Mouse (Mus musculus) thymus, postnatal 0 days (tissue): ENCODE measurements around the gene Hectd4. TPM values are rescaled to one million over a fixed set of nuclear protein-coding genes. Genes with fewer than 3 reads are reported as not detected.
A peak's percentile ranks its signal among the peaks of the same experiment; 100 is the strongest.

Source experiments
- DNase-seq: peaks from one replicate; pipeline ENCODE4 v3.0.0-alpha.2; 2015; ENCODE audit warnings: low spot score
- polyA plus RNA-seq: library from polyadenylated mRNA; unstranded; fragments of >200 nt; fragmentation: Nextera tagmentation; extraction: Ambion mirVana; gene quantifications from 2 replicates; pipeline ENCODE4 v1.2.1, GENCODE M21; 2015

The Hectd4 gene
- polyA plus RNA-seq, 1 experiment from 2014 or later, result 4.9 TPM

DNA sequence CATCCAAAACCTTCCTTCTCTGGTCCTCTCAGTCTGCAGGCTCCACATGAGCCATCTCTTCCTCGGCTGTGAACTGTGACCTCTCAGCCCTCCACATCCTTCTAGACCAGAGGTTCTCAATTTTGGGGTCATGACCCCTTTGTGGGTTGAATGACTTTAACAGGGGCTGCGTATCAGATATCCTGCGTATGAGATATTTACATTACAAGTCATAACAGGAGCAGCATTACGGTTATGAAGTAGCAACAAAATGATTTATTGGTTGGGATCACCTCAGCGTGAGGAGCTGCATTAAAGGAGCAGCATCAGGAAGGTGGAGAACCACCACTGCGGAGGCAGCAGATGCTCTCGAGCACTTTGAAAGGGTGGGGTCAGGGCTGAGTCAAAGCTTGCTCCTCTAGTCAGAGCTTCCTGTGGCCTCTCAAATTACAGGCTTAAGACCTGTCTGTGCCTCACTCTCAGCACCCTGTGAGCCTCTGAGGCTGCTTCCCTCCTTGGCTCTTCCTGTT is 121.0 kb downstream of the Hectd4 start:
- peak; percentile 41 for DNase-seq

DNA sequence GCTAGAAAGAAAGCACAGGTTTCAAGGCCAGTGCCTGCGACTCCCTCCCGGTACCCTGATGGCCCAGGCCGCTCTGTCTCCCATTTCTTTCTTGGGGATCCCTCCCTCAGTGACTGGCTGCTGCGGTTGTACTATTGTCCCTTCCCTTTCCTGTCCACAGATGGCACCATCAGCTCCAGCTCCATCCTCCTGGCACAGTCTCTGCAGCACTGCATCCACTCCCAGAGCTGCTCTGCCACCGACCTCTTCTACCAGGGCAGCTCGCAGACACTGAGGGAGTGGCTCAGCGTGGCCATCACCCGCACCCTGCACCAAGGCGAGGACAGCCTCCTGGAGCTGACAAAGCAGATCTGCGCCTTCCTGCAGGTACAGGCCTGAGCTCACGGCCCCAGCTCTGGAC is 122.5 kb downstream of the Hectd4 start:
- DNase-seq, result no peak

DNA sequence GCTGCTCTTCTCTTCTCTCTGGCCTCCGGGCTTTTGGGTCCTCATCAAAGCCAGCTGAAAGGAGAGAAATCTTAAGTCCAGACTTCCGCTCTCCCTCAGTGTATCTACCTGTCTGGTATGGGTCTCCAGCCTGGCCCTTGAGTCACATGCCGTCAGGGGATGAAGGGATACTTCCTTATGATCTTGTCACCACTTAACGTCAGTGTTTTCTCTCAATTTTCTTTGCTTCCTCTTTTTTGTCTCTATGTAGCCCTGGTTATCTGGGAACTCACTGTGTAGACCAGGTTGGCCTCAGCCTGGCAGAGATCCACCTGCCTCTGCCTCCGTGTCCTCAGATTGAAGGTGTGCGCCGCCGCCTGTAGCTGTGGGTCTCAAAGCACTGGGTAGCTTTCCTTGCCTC is 124.0 kb downstream of the Hectd4 start:
- DNase-seq, result no peak

DNA sequence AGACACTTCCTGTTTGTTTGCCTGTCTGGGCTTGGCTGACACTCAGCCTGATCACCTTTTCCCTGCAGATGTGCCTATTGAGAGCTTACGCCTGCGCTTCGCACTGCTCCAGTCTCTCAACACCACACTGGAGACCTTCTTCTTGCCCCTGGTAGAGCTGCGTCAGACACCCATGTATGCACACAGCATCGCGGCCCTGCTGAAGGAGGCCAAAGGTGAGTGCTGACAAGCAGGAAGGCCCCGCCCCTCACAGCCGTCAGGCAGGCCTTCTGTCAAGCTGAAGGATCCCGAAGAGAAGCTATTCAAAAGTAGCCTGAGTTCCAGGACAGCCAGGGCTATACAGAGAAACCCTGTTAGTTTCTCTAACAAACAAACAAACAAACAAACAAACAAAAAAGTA is 139.2 kb downstream of the Hectd4 start:
- DNase-seq, result no peak

DNA sequence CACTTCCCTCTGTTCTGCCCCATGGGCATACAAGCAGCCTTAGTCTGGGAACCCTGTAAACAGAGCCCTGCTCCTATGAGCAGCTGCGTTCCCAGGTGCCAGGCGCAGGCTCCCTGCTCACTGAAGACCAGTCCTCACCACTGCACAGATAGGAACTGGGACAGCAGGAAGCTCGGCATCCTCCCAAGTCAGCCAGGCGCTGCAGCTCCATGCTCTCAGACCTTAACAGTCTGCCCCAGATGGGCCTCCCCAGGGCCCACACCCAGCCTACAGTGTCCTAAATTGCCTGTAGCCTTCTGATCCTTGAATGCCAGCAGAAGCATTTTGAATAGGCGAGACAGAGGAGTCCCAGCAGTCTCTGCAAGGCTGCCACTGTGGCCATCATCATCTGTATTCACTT is 141.7 kb downstream of the Hectd4 start:
- no peak for DNase-seq

DNA sequence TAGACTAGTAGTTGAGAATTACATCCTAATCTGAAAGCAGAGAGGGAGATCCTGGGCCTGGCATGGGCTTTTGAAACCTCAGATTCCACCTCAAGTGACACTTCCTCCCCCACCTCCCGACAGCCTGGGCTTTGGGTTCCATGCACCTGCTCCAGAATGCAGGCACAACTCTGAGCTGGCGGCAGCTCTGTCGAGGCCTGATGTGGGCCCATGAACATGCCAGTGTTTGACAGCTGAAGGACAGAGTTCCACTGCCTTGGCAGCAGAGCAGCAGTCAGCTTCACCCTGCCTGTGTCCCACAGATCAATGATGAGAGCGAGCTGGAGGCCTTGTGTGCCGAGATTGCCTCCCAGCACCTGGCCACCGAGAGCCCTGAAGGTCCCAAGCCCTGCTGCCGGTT is 143.4 kb downstream of the Hectd4 start:
- no peak for DNase-seq

DNA sequence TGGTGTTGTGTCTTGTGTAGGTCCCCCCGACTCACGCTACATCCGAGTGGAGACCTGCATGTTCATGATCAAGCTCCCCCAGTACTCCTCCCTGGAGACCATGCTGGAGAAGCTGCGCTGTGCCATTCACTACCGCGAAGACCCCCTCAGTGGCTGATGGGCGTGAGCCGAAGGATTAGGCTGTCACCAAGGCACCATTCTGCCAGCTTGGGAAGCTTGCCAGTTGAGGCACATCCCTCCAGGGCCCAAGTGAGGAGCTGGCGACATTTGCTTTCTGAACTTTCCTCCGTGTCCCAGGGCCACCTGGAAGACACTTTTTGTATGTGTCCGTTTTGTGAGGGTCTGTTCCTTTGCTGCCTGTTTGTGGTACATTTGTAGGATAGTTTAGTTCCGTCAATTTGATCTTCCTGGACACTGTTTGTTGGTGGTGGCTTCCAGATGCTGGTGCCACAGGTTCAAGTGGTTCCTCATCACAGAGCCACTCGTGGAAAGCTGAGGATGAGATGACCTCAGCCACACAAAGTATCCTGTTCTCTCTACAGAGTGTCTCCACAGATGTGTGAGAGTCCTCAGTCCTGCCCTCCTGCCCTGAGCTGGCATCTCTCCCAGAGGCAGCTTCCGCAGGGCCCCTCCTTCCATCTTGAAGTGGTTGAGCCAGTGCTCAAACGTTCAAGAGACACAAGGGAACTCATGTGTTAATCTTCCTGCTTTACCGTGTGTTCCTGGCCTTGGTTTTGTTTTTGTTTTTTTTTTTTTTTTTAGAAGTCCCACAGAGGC is 146.6 kb downstream of the Hectd4 start:
- no peak for DNase-seq

DNA sequence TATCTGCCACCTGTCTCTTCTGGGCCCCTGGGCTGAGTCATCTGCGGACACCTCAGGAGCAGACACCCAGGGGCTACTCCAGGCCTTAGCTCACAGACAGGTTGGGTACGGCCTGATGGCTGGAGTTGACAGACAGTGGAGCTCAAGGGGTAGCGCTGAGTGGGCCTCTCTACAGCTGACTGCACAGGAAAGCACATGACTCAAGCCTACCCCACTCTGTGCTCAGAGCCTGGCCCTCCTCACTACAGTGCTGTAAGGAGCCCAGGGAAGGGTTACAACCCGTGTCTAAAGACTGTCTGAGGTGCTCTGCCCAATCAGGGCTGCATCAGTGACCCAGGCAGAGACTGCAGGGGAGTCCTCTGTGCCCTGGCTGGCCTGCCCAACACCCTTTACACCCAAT is 147.2 kb downstream of the Hectd4 start:
- no peak for DNase-seq

DNA sequence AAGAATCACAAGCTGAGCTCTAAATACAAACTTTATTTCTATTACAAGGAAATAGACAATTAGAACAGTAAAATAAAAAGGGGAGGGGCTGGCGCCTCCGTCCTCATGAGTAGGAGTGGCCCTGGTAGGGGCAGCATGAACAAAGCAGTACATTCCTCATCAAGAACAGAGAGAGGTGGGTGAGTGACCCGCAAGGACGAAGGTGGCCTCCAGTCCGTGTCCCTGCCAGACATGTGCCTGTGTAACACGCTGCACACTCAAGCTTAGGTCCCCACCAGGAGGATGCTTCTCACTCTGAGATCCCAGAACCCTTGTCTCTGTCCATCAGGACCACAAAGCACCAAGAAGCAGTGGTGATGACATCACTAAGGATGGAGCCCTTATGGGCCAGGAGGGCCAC is 151.7 kb downstream of the Hectd4 start:
- no peak for DNase-seq

DNA sequence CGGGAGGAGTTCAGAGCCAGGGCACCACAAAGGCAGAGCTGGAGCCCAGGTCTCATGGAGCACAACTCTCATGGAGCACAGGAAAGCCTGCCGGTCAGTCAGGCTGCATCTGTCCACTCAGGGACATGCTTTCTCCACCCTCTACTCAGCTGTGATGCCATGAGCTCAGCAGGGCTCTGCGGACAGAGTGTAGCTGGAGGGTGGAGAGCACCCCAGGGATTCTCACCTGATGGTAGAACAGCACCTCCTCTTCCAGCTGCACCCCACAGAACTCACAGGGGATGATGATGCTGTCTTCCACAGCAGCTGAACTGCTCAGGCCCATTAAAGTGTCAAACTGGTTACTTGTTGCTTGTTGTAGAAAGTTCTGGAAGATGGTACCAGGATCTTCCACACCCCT is 154.8 kb downstream of the Hectd4 start:
- DNase-seq, result no peak

DNA sequence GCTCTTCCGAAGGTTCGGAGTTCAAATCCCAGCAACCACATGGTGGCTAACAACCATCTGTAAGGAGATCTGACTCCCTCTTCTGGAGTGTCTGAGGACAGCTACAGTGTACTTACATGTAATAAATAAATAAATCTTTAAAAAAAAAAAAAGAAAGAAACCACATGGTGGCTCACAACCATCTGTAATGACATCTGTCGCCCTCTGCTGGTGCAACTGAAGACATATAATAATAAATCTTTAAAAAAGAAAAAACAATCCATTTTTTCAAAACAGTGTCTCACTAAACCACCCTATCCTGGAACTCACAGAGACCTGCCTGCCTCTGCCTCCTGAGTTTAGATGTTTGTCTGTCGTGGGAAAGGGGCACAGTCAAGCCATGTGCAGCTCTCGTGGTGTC is 157.0 kb downstream of the Hectd4 start:
- DNase-seq, result peak; percentile 49

DNA sequence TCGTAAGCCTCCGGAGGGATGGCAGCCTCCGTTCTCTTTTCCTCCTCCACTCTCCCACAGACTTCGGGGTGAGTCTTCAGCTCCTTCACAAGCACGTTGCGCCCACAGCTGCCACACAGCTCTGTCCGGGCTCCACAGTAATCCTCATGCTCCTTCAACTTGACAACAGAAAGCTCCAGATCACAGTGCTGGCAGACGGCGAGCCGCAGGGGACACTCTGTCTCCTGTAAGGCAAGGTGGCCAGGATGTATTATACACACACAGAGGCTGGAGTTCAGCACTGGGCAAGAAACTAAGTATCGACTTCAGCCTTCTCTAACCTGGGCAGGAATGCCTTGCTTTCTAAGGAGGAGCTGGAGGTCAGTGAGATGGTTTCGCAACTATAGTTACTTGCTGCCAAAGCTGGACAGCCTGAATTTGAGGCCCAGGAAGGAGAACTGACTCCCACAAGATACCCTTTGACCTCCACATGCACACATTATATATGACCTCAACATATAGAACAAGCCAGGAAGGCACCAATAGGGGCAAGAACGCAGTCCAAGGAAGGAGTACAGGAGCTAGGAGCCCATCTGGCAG is 158.7 kb downstream of the Hectd4 start:
- DNase-seq, result no peak

DNA sequence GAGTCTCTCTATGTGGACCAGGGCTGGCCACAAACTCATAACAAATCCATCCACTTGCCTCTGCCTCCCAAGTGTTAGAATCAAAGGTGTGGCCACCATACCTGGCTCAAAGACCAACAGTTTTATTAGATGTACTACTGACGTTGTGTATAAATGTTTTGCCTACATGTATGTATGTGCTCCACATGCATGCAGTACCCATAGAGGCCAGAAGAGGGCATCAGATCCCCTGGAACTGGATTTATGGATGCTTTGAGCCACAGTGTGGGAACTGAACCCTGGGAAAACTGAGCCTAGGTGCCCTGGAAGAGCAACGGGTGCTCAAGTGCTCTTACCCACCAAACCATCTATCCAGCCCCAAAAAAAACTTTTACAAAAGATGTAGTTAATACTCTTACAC is 160.7 kb downstream of the Hectd4 start:
- DNase-seq, result no peak

DNA sequence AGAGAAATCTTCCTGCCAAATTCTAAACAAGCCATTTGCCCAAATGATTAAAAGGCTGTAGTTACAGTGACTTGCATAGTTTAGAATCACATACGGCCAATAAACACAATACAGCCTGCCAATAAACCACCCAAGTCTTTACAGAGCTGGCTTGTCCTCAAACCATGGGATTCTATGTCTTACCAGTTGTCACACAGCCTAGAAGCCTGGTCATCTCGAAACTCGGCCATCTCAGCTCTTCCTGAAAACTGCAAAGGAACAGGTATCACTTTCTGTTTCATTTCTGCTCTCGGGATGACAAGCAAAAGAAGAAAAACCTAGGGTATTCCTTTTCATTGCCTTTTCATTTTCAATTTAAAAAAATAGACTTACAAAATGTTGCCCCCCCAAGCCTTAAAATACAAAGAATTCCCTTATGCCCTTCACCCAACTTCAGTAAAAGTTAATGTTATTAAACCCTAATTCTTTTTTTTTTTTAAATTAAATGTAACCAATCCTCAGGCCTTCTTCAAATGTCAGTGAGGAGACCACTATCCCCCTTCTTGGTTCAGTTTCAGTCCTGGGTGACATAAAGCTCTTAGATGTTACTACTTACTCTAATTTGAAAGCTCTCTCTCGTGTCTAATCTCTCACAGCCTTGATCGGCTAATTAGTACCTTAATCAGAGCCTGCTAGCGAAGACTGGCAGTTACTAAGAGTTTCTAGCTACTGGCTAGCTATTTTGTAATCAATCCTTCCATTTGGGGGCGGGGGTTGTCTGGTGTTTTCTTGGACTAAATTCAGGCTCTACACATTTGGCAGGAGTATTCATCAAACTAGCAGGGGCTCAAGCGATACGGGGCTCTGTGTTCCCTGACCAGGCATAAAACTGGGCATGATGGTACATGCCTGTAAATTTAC is 164.1 kb downstream of the Hectd4 start:
- DNase-seq, result no peak

DNA sequence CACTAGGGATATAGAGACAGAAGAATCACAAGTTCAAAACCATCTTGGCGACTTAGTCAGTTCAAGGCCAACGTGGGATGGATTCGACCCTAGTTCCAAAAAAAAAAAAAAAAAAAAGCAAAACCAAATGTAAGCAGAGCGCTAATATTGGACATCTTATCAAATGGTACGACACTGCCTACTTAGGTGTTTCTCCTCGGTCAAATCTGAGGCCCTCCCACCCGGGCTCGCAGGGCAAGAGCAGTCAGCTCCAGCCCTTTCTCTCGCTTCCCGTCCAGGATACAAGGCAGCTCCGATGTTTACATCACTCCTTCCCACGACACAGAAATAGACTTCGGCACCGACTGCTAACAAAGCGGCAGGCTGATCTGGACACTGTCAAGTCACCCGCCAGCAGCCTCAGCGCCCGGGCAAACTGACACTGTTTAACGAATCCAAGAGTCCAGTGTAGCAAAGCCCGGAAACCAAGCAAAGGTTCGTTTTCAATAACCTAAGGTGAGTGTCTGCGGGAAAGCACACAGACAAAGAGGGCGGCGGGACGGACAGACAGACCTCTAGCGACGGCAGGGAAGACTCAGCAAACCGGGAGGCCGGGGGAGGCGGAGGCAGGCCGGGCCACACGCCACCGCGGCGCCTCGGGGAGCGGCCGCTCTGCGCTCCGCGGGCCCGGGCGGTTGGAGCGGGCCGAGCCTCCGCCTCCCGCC is 164.9 kb downstream of the Hectd4 start:
- peak; percentile 39 for DNase-seq

DNA sequence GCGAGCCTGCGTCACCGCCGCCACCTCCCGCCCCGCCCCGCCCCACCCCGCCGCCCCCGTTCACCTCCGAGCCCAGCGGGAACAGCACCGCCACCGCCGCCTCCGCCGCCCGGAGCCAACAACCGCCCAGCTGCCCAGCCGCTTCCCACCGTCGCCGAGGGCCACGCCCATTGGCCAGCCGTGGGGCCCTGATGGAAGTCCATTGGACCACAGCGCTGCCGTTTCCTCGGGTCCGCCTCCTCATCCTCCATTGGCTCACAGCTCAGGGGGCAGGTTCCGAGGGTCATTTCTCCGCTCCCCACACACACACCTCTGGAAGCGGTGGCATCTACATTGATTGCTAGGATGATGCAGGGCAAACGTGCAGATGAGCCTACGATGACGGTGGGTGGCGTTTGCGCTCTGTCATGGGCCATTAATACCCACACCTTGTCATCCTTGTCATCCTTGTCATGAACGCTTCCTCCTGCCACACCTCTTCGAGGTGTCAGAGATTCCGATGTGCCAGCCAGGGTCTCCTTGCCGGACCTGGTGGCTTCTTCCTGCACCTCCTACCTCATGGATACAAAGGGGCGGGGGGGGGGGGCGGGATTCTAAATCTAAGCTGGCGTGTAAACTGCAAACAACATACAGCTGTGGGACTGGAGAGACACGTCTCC is 165.6 kb downstream of the Hectd4 start, which contains the start of gene Trafd1:
Gene Trafd1, minus strand, starts transcription at position 172 of the 659 bp plus-strand sequence.
- DNase-seq, result peak; percentile 90

DNA sequence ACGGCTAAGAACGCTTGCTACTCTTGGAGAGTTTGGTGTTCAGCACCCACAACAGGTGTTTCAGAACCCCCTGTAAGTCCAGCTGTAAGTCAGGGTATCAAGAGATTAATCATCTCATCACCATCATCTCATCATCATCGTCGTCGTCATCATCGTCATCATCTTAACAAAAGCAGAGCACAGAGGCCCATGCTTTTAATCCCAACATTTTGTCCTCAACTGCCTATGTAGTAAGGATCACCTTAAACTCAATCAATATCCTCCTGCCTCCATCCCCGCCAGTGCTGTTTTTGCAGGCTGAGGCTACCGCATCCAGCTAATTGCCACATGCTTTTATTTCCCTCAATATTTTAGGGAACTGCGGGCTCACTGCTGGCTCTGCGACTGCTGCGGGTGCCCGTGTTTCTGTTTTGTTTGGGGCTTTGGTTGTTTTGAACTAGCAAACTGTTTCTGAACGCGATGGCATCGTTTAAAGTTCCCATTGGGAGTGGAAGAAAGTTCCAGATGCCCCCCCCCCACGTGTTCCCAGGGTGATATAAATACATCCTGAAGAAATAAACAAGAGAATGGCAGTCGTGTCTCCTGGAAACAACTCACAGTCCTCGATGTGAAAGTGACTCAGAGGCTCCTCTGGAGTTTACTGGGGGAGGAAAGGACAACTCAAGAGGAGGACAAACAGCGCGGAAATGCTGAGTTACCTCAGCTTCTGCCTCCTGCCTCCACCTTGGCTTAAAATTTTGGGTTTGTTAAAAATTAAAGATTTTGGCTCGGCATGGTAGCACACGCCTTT is 166.3 kb downstream of the Hectd4 start:
- no peak for DNase-seq

DNA sequence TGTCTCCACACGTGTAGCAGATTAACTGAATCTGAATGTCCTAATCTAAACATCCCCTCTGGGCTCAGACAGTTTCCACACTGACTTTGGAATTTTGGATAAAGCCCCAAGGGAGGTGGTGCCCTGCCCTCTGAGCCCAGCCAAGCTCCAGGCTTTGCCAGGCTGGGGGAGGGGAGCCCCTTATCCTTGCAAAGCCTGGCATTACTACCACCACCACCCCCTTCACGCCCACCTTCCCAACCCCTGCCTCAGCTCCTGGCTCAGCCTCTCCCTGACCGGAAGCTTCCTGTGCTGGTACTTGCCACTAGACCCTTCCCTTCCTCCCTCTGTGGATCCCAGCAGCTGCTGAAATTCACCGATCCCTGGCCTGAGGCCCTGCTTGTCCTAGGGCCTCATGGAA is 167.1 kb downstream of the Hectd4 start:
- no peak for DNase-seq

DNA sequence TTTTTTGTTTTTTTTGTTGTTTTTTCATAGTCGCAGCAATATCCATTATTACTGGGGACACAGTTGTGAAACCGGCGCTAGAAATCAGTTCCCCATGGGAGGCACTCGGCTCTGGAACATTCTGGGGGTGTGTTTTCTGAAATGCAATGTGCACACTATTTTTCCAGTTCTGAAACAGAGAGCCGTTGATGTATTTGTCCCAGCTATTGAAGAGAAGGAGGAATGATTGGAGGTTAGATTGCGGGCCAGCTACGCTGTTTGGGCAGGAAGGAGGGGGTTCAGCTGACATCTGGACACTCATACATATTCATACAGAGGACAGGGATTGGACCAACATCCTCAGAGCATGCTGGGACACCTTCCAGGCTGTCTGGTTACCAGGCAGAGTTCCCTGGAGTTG is 169.1 kb downstream of the Hectd4 start:
- no peak for DNase-seq

DNA sequence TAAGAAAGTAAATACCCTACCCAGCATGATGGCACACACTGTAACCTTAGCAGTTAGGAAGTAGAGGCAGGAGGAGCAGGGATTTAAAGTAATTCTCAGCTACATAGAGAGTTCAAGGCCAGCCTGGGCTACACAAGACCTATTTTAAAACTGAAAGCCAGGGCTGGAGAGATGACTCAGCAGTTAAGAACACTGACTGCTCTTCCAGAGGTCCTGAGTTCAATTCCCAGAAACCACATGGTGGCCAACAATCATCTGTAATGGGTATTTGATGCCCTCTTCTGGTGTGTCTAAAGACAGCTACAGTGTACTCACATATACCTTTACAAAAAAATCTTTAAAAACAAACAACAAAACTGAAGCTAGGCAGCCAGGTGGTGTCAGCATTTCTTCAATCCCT is 169.7 kb downstream of the Hectd4 start:
- no peak for DNase-seq
